Mouse (Mus musculus): Measurements from ENCODE around the gene Gsta3. TPM values are rescaled to one million over a fixed set of nuclear protein-coding genes. Genes with fewer than 3 reads are reported as not detected.
"Not testable (repeated sequence)": the region's sequence is repeated elsewhere in the genome, so short reads cannot be mapped to it uniquely, and the experiment has no call there.

Gene Gsta3
- polyA plus RNA-seq, 1 experiment, result 0.30 TPM

DNA sequence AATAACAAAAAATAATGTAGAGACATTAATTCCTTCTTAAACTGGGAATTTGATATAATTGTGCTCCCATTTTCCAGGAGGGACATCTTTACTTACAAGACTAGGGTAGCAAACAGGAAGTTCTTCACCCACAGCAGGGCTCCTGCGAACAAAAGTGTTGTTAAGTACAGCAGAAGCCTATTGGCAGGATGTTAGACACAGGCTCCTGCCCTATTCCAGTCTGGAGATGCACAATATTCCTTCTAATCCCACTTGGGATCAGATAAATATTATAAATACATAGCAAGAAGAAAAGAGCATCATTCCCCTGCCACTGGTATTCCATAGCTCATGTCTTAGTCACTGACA is 12.9 kb downstream of the Gsta3 start:
- no peak for TF ChIP-seq TCF12 (IDR thresholded peaks at IDR 0.05; ENCODE audit: insufficient read depth, poor library complexity, severe bottlenecking)
- Histone ChIP-seq H3ac (ENCODE audit: control insufficient read depth, insufficient read length) (no peak overlapping the region), H3K79me2 (ENCODE audit: control insufficient read depth, insufficient read depth) (no peaks in the 10 kb centered on the region), H3K36me3 (ENCODE audit: control insufficient read depth, insufficient read depth) (no peaks in the 10 kb centered on the region), H3K4me3 (no peak overlapping the region), H3K4me2 (ENCODE audit: low read depth) (no peak overlapping the region), H3K27me3 (ENCODE audit: control insufficient read depth, insufficient read depth, insufficient read length) (no peaks in the 10 kb centered on the region)

DNA sequence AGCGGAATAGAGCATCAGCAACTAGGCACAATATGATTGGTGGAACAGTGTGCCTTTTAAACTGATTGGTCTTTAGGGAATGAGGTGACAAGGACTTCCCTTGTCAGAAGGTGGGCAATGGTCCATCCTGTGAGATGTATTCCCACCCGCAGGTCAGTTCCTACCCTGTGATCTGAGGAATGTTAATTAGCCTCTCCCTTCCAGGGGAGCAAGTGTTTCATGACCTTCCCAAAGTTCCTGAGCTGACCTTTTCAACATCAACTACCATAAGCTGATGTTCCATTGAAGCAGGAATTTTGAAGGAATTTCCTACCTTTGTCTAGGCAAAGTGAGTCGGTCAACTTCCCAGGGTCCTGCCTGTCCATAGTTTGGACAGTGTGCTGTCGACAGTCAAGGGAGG is 13.5 kb downstream of the Gsta3 start:
- no peaks in the 10 kb centered on the region for H3K36me3 ChIP-seq (ENCODE audit: control insufficient read depth, insufficient read depth)
- no peak overlapping the region for H3K4me2 ChIP-seq (ENCODE audit: low read depth)
- no peaks in the 10 kb centered on the region for H3K27me3 ChIP-seq (ENCODE audit: control insufficient read depth, insufficient read depth, insufficient read length)
- no peak overlapping the region for H3ac ChIP-seq (ENCODE audit: control insufficient read depth, insufficient read length)
- no peak overlapping the region for H3K4me3 ChIP-seq
- no peak for TF ChIP-seq POLR2A (IDR thresholded peaks at IDR 0.05; ENCODE audit: insufficient read length, low read depth)
- no peak for TF ChIP-seq E2F4 (IDR thresholded peaks at IDR 0.05; ENCODE audit: insufficient read depth)
- TF ChIP-seq TCF12 (IDR thresholded peaks at IDR 0.05; ENCODE audit: insufficient read depth, poor library complexity, severe bottlenecking), result no peak
- TF ChIP-seq USF1 (IDR thresholded peaks at IDR 0.05; ENCODE audit: low read depth), result no peak
- TF ChIP-seq SRF (IDR thresholded peaks at IDR 0.05; ENCODE audit: control insufficient read depth, insufficient read length, low read depth), result no peak
- TF ChIP-seq CEBPB (IDR thresholded peaks at IDR 0.05; ENCODE audit: insufficient read depth, poor library complexity, severe bottlenecking), result no peak
- no peaks in the 10 kb centered on the region for H3K79me2 ChIP-seq (ENCODE audit: control insufficient read depth, insufficient read depth)

DNA sequence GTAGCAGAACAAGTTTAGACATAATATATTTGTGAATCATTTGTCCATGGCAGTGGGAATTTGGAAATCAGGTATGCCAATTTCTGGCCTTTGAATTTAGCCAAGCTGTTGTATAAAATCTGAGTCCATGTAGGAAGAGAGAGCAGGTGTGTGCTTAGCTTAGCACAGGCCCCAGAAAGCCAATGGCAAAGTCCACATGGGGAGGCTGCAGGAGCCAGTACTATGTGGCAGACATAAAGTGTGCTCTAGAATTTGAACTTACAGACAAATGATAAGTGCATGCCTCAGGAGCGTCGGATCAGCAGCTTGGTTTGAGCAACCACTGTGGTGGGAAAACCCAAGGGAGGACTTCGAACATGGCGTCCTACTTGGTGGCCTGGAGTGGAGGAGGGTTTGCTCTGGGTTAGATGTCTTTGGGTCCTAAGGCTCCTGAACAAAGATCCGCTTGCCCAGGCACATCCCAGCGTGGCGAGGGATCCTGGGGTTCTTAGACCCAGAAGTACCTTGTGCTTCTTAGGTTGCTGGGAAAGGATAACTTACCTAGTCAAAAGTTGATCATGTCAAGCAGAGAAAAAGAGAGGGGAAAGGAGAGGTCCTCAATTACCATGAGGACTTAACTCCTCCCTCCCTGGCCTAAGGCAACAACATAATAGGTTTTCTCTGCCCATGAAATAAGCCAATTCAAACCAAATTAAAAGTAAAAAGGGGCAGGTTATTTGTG is 15.4 kb downstream of the Gsta3 start:
- Histone ChIP-seq H3K79me2 (ENCODE audit: control insufficient read depth, insufficient read depth) (no peaks in the 10 kb centered on the region), H3ac (ENCODE audit: control insufficient read depth, insufficient read length) (no peak overlapping the region), H3K4me3 (no peak overlapping the region), H3K27me3 (ENCODE audit: control insufficient read depth, insufficient read depth, insufficient read length) (no peaks in the 10 kb centered on the region), H3K4me2 (ENCODE audit: low read depth) (no peak overlapping the region), H3K36me3 (ENCODE audit: control insufficient read depth, insufficient read depth) (no peaks in the 10 kb centered on the region)
- TF ChIP-seq E2F4 (IDR thresholded peaks at IDR 0.05; ENCODE audit: insufficient read depth) (no peak), POLR2A (IDR thresholded peaks at IDR 0.05; ENCODE audit: insufficient read length, low read depth) (no peak), MAX (IDR thresholded peaks at IDR 0.05; ENCODE audit: low read depth) (no peak), TCF3 (IDR thresholded peaks at IDR 0.05; ENCODE audit: insufficient read length, low read depth) (no peak), MYOD1 (IDR thresholded peaks at IDR 0.05; ENCODE audit: control insufficient read depth in 1 of 3, insufficient read length in 2 of 3, low read depth in 2 of 3) (no peak), POLR2AphosphoS2 (IDR thresholded peaks at IDR 0.05; ENCODE audit: insufficient read length, low read depth) (no peak), SRF (IDR thresholded peaks at IDR 0.05; ENCODE audit: control insufficient read depth, insufficient read length, low read depth) (no peak), USF1 (IDR thresholded peaks at IDR 0.05; ENCODE audit: low read depth) (no peak), REST (IDR thresholded peaks at IDR 0.05; ENCODE audit: insufficient read depth, insufficient read length) (no peak), TCF12 (IDR thresholded peaks at IDR 0.05; ENCODE audit: insufficient read depth, poor library complexity, severe bottlenecking) (no peak)

DNA sequence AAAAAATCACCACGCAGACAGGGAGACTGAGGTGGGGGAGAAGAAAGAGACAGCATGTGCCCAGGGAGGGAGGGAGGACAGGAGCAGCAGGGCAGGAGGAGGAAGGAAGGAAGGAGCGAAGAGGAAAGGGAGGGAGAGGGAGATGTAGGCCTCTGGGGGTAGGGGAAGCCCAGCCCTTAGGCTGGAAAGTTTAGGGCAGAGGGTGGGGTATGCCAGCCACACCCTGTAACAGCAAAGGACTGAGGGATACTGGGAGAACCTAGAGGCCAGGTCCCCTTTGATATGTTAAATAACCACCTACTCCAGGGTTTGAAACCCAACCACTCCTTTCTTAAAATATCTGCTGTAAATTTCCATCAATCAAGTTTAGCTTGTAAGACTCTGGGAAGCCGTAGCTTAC is 16.0 kb downstream of the Gsta3 start:
- H3K4me3 ChIP-seq, result no peak overlapping the region
- H3K79me2 ChIP-seq (ENCODE audit: control insufficient read depth, insufficient read depth), result no peaks in the 10 kb centered on the region
- TF ChIP-seq POLR2A (IDR thresholded peaks at IDR 0.05; ENCODE audit: insufficient read length, low read depth), result no peak
- no peak for TF ChIP-seq TCF12 (IDR thresholded peaks at IDR 0.05; ENCODE audit: insufficient read depth, poor library complexity, severe bottlenecking)
- no peak for TF ChIP-seq MYOG (IDR thresholded peaks at IDR 0.05; ENCODE audit: control insufficient read depth in 1 of 3, insufficient read depth in 1 of 3, insufficient read length in 2 of 3, low read depth in 2 of 3)
- no peak for TF ChIP-seq CEBPB (IDR thresholded peaks at IDR 0.05; ENCODE audit: insufficient read depth, poor library complexity, severe bottlenecking)
- no peak for TF ChIP-seq REST (IDR thresholded peaks at IDR 0.05; ENCODE audit: insufficient read depth, insufficient read length)
- no peak for TF ChIP-seq E2F4 (IDR thresholded peaks at IDR 0.05; ENCODE audit: insufficient read depth)
- no peak for TF ChIP-seq MYOD1 (IDR thresholded peaks at IDR 0.05; ENCODE audit: control insufficient read depth in 1 of 3, insufficient read length in 2 of 3, low read depth in 2 of 3)
- TF ChIP-seq SRF (IDR thresholded peaks at IDR 0.05; ENCODE audit: control insufficient read depth, insufficient read length, low read depth), result no peak
- TF ChIP-seq MAX (IDR thresholded peaks at IDR 0.05; ENCODE audit: low read depth), result no peak
- no peak for TF ChIP-seq USF1 (IDR thresholded peaks at IDR 0.05; ENCODE audit: low read depth)
- no peak for TF ChIP-seq TCF3 (IDR thresholded peaks at IDR 0.05; ENCODE audit: insufficient read length, low read depth)
- no peak for TF ChIP-seq POLR2AphosphoS2 (IDR thresholded peaks at IDR 0.05; ENCODE audit: insufficient read length, low read depth)
- H3K4me2 ChIP-seq (ENCODE audit: low read depth), result no peak overlapping the region
- H3K27me3 ChIP-seq (ENCODE audit: control insufficient read depth, insufficient read depth, insufficient read length), result no peaks in the 10 kb centered on the region
- no peak overlapping the region for H3ac ChIP-seq (ENCODE audit: control insufficient read depth, insufficient read length)
- no peaks in the 10 kb centered on the region for H3K36me3 ChIP-seq (ENCODE audit: control insufficient read depth, insufficient read depth)

DNA sequence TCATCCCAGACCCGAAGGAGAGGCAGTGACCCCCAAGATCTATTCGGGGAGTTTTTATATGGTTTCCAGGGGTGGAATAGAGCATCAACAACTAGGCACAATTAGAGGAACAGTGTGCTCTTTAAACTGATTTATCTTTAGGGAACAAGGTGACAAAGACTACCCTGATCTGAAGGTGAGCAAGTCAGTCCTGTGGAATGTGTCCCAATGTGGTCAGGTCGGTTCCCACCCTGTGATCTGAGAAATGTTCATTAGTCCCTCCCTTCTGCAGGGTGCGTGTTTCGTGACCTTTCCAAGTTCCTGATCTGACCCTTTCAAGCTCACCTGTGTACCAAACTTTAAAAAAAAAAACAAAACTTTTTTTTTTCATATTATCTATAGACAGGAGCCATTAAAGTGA is 16.5 kb downstream of the Gsta3 start:
- H3K4me3 ChIP-seq, result no peak overlapping the region

DNA sequence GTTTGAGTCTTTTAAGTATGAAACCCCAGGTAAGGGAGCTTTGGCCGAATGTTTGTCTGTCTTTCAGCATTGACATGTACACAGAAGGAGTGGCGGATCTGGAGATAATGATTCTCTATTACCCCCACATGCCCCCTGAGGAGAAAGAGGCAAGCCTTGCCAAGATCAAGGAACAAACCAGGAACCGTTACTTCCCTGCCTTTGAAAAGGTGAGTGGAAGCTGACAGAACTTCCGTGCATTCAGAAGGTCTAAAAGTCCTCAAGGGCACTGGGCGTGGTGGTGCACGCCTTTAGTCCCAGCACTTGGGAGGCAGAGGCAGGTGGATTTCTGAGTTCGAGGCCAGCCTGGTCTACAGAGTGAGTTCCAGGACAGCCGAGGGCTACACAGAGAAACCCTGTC is 19.6 kb downstream of the Gsta3 start:
- not testable (repeated sequence) for H3K4me2 ChIP-seq (ENCODE audit: low read depth); H3K79me2 ChIP-seq (ENCODE audit: control insufficient read depth, insufficient read depth); H3K36me3 ChIP-seq (ENCODE audit: control insufficient read depth, insufficient read depth); H3K27me3 ChIP-seq (ENCODE audit: control insufficient read depth, insufficient read depth, insufficient read length); H3K4me3 ChIP-seq; H3ac ChIP-seq (ENCODE audit: control insufficient read depth, insufficient read length)

More for the DNA sequence above, 16.5 kb downstream of the Gsta3 start:
- Histone ChIP-seq H3K4me2 (ENCODE audit: low read depth) (no peak overlapping the region), H3K79me2 (ENCODE audit: control insufficient read depth, insufficient read depth) (no peaks in the 10 kb centered on the region), H3K27me3 (ENCODE audit: control insufficient read depth, insufficient read depth, insufficient read length) (no peaks in the 10 kb centered on the region), H3K36me3 (ENCODE audit: control insufficient read depth, insufficient read depth) (no peaks in the 10 kb centered on the region), H3ac (ENCODE audit: control insufficient read depth, insufficient read length) (no peak overlapping the region)
- TF ChIP-seq E2F4 (IDR thresholded peaks at IDR 0.05; ENCODE audit: insufficient read depth) (no peak), TCF3 (IDR thresholded peaks at IDR 0.05; ENCODE audit: insufficient read length, low read depth) (no peak), POLR2A (IDR thresholded peaks at IDR 0.05; ENCODE audit: insufficient read length, low read depth) (no peak), MYOG (IDR thresholded peaks at IDR 0.05; ENCODE audit: control insufficient read depth in 1 of 3, insufficient read depth in 1 of 3, insufficient read length in 2 of 3, low read depth in 2 of 3) (no peak), MAX (IDR thresholded peaks at IDR 0.05; ENCODE audit: low read depth) (no peak), TCF12 (IDR thresholded peaks at IDR 0.05; ENCODE audit: insufficient read depth, poor library complexity, severe bottlenecking) (no peak), POLR2AphosphoS2 (IDR thresholded peaks at IDR 0.05; ENCODE audit: insufficient read length, low read depth) (no peak), CEBPB (IDR thresholded peaks at IDR 0.05; ENCODE audit: insufficient read depth, poor library complexity, severe bottlenecking) (no peak), SRF (IDR thresholded peaks at IDR 0.05; ENCODE audit: control insufficient read depth, insufficient read length, low read depth) (no peak), REST (IDR thresholded peaks at IDR 0.05; ENCODE audit: insufficient read depth, insufficient read length) (no peak), MYOD1 (IDR thresholded peaks at IDR 0.05; ENCODE audit: control insufficient read depth in 1 of 3, insufficient read length in 2 of 3, low read depth in 2 of 3) (no peak), USF1 (IDR thresholded peaks at IDR 0.05; ENCODE audit: low read depth) (no peak)

Measured in myocyte (in vitro differentiated cells).